Mouse (Mus musculus): ENCODE data around the gene Khdrbs2.

DNA sequence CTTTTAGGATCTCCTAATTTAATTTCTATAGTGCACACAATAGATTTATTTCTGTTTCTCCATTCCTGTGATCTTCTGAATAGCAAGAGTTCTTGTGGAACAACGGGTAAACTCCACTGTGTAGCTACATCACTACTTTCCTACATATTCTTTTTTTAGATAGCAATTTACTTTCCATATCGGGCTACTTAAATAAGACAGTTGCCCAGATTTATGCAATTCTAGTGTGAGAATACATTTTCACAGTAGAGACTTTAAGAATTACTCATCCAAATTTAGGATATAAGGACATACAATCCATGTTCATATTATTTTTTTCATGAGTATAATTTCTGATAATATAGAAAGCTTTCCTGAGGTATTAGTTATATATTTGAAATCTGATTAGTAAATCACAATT is 175.0 kb downstream of the Khdrbs2 start:
- no peak for TF ChIP-seq CTCF (IDR thresholded peaks at IDR 0.05; ENCODE audit: low read depth, low read length)
- TF ChIP-seq POLR2A (IDR thresholded peaks at IDR 0.05; ENCODE audit: borderline replicate concordance, low read depth, low read length): no peak
